Mouse (Mus musculus) left cerebral cortex, postnatal 25 days (tissue): Measurements from ENCODE around the gene Casc3. TPM values are rescaled to one million over a fixed set of nuclear protein-coding genes. Genes with fewer than 3 reads are reported as not detected.

Source experiments
- DNase-seq, 2 experiments: peaks; one replicate each; pipeline ENCODE4 v3.0.0; 2022; ENCODE audit warnings: low spot score in 2 of 2, mixed read lengths in 1 of 2
- intact Hi-C: fragments of 180-260 bp; cut with DNase I; formaldehyde crosslinking; loops from one replicate; pipeline ENCODE4 v1.15.1; 2025
- total RNA-seq, 2 experiments: library from RNA; stranded (reverse); gene quantifications; 2 replicates each; pipeline ENCODE4 v1.2.3; 2021

Gene Casc3
- 10 to 100 TPM; 53.9 to 54.7 TPM for total RNA-seq

DNA sequence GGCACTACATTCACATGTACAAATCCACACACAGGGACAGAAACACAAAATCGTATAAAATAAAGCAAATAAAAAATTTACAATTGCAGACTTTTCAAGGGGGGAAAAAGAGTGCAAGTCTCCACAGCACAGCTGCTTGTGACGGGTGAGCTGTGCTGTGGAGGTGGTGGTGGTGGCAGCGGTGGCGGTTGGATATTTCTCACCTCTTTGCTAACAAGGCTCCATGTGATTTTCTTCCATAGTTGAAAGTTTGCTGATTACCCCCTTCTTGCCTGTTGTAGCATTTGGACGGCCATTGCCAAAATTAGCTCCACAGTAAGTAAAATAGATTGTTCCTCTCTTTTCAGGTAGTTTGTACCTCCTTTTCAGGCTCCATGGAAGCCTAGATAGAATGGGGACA lies at the start of gene Casc3:
TSS of gene Casc3 (plus strand) at position 301 of the 400 bp plus-strand sequence.
- DNase-seq, result no peak
- intact Hi-C loops, result no loop called here

DNA sequence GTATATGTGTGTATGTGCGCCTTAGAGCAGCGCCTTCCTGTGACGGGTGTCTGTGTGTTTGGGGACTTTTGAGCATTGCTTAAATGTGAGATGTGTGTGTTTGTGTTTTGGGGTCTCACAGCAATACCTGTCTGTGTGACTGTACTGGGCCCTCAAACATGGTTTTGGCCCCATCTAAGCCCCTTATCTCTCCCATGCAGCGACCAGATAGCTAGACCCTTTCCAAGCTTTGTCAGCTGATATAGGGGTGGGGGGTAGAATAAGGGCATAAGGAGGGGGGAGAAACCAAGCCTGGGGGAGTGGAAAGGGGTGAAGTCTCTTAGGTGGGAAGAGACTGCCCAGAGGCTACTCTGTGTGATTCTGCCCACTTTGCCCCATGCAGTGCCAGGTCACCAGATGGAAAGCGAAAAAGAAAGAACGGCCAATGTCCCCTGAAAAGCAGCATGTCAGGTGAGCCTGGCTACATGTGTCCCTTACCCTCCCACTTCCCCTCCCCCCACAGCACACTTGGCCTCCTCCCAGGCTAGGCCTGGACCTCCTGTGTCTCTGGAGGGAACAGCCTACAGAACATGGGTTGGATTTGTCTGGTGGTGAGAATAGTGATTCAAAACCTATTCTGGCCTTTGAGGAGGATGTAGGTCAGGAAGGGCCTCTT lies 48.9 kb upstream of the Casc3 start:
- DNase-seq, result no peak
- intact Hi-C loops, result no loop called here

DNA sequence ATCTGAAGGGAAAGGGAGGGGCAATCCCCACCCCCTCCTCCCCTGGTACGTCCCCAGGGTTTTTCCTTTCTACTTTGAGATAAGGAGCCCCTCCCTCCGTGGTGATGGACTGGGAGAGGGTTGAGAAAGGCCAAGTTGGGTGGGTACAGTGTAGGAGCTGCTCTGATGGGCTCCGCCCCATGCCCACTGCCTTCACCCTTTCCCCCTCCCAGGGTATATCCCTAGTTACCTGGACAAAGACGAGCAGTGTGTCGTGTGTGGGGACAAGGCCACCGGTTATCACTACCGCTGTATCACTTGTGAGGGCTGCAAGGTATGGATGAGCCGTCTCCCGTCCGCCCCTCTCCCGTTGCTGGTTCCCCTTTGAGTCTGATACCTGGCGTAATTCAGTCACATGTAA lies 48.0 kb upstream of the Casc3 start:
- intact Hi-C loops, result no loop called here
- no peak for DNase-seq

DNA sequence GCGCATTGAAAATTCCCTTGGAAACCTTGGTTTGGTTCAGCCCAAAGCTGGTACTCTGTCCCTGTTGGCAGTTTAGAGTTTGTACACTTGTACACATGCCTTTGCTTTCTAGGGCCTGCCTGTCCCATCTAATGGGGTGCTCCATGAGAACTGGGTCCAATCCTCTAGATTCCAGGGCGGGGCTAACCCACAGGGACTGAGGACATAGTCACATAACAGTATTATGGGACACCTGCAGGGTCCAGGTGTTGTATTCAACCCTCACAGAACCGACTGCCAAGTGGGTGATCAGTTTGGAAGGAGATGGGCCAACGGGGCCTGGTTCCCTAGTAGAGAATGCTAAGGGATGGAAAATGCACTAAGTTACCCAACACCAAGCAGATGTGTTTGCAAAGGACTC lies 42.8 kb upstream of the Casc3 start:
- intact Hi-C loops, result loop anchor here (2.0 kb wide), 1 partner anchor 49 kb away; no protein-coding TSS in a partner anchor
- no peak for DNase-seq

DNA sequence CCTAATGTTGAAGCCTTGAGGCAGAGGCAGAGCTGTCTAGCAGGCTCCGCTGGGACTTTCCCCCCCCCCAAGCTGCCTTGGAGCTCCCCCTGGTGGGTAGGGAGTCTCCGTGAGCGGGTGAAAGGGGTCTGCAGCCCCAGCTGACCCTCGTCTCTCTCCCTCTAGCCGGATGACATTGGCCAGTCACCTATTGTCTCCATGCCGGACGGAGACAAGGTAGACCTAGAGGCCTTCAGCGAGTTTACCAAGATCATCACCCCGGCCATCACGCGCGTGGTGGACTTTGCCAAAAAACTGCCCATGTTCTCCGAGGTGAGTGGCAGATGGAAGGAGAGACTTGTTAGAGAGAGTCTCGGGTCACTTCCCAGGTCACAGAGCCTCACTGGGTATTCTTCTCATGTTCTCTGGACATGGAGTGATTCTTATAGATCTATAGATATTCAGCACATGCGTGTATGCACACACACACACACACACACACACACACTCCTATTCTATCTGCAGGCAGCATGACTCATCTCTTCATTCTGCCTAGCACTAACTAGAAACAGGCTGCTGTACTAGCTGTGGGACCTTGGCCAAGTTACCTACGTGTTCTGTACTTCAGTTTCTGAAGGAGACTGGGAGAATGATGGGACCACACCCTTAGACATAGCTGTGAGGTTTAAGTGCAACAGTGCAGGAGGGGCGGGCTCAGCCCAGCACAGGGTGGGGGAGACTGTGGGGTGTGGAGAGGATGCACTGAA lies 41.8 kb upstream of the Casc3 start:
- peak in 1 of 2 experiments; percentile 93 for DNase-seq
- intact Hi-C loops, result loop anchor here (2.0 kb wide), 1 partner anchor 50 kb away; no protein-coding TSS in a partner anchor

DNA sequence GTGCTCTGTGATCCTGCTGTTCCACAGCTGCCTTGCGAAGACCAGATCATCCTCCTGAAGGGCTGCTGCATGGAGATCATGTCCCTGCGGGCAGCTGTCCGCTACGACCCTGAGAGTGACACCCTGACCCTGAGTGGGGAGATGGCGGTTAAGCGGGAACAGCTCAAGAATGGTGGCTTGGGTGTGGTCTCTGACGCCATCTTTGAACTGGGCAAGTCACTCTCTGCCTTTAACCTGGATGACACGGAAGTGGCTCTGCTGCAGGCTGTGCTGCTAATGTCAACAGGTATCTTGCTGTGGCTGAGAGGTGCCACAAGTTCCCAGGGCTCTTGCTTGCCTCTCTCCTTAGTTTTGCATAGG lies 41.2 kb upstream of the Casc3 start:
- intact Hi-C loops, result loop anchor here (2.0 kb wide), 1 partner anchor 51 kb away; no protein-coding TSS in a partner anchor
- no peak for DNase-seq

DNA sequence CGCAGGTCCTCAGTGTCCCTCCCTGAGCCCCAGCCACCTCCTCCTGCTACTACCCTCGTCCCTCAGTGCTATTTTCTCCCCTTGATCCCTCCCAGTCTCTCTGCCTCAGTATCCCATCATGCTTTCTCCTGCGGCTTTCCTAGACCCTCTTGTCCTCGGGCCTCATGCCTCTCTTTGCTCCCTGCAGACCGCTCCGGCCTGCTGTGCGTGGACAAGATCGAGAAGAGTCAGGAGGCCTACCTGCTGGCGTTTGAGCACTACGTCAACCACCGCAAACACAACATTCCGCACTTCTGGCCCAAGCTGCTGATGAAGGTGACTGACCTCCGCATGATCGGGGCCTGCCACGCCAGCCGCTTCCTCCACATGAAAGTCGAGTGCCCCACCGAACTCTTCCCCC lies 40.6 kb upstream of the Casc3 start:
- intact Hi-C loops, result no loop called here
- no peak for DNase-seq

DNA sequence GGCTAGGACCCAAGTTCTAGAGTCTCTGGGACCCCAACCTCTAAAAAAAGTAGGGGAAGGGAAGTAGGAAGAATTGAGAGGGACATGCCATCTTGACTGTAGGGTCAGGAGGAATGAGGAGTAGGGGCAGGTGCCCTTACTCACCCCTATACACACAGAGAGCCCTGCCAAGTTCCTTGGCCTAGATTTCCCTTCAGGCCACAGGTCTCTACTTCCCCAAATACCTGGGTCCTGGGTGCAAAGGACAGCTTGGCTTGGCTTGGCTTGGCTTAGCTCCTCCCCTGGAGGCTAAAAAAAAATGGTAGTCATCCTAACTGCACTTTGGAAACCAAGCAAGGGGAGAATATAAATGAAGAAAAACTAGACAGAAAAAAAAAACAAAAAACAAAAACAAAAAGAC lies 40.0 kb upstream of the Casc3 start:
- intact Hi-C loops, result no loop called here
- no peak for DNase-seq

DNA sequence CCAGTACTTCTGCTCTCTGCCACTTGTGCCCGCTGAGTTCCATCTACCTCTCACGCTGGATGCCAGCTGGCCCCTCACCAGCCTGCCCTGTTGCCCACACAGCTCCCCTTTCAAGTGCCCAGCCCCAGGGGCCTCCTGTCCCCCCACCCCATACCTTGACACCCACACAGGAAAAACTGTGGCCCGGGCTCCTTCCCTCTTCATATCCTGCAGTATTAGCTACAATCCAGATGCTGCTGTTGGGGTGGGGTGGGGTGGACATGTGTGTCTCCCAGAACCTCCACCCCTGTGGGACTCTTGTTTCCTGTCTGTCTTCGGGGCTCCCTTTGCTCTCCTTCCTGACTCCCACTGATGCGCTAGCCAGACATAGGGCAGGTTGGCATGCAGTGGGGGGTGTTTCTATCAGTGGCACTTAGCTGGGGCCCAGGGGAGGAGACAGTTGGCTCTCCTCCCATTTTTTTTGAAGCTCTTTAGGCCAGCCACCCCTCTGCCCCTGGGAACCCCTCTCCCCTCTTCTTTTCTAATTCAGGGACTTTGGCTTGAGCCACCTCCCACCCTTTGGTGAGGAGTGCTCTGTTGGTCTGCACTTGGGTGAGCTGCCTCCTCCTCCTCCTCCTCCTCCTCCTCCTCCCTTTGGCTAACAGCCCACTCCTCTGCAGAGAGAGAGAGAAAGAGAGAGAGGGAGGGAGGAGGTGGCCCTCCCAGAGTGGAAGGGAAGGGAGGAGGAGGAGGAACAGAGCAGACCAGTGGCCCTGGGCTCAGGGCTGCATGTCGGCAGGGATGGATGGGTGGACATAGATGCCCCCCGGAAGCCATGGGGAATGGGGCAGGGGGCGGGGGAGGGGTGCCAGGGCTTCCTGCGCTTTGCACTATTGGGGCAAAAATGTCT lies 39.0 kb upstream of the Casc3 start:
- intact Hi-C loops, result no loop called here
- DNase-seq, result no peak

DNA sequence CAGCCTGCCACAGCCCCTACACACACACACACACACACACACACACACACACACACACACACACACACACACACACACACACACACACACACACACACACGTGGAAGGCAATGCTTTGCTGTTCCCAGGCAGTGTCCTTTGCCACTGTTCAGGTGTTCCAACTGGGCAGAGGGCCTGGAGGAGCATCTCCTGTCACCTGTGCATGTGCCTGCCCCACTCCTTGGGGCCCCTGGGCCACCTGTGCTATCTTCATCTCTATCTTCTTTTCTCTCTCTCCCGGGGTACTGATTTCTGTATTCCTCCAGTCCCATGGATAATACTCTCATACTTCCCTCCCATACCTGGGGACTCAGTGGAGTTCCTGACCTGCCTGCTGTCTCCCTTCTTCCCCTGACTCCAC lies 38.4 kb upstream of the Casc3 start:
- no peak for DNase-seq
- intact Hi-C loops, result no loop called here

DNA sequence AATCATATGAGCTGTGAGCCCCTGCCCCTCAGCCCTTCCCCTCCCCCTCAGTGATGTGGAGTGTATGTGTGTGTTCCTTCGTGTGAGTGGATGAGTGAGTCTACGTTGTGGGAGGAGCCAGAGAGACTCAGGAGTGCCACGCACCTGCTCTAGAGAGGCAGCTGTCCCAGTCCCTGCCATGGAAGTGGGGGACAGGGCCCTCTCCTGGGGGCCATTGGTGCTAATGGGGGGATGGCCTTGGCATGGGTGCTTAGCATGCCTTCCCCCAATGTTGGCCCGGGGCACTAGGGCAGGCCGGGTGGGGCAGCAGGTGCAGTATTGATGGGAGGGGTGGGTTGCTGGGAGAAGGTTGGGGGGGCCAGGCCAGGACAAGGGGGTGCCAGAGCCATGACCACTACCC lies 37.9 kb upstream of the Casc3 start:
- intact Hi-C loops, result no loop called here
- no peak for DNase-seq

DNA sequence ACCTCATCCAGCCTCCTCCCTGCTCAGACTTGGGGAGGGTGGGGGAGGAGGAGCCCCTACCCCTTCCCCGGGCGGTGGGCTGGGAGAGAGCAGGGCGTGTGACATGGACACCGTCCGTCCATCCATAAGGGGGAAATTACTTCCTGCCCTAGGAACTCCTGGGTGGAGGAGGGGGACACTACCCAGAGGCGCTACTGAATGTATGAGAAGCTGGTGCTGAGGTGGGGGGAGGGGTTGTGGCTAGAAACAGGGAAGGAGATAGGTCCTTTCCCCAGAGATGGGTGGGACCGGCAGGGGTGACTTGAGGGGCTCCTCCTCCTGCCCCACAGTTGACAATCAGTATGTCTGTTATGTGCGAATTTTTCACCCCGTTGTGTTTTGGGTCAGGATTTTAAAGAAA lies 37.4 kb upstream of the Casc3 start:
- peak in 1 of 2 experiments; percentile 71 for DNase-seq
- intact Hi-C loops, result no loop called here

DNA sequence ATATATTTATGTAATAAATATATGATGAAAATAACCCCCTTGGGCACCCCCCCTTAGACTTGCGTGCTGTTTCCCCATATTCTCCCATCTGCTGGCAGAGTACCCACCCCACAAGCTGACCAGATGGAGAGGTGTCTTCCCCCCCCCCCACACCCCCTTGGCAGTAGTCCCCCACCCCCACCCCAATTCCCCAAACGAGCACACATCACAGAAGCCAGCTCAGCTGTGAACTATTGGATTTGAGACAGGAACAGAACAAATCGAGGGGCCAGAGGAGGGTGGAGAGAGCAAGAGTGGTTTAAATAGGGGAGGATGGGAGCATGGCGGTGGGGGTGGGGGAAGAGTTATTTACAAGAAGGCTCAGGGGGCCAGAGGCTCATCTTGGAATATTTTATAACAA lies 37.0 kb upstream of the Casc3 start:
- intact Hi-C loops, result no loop called here
- no peak for DNase-seq

DNA sequence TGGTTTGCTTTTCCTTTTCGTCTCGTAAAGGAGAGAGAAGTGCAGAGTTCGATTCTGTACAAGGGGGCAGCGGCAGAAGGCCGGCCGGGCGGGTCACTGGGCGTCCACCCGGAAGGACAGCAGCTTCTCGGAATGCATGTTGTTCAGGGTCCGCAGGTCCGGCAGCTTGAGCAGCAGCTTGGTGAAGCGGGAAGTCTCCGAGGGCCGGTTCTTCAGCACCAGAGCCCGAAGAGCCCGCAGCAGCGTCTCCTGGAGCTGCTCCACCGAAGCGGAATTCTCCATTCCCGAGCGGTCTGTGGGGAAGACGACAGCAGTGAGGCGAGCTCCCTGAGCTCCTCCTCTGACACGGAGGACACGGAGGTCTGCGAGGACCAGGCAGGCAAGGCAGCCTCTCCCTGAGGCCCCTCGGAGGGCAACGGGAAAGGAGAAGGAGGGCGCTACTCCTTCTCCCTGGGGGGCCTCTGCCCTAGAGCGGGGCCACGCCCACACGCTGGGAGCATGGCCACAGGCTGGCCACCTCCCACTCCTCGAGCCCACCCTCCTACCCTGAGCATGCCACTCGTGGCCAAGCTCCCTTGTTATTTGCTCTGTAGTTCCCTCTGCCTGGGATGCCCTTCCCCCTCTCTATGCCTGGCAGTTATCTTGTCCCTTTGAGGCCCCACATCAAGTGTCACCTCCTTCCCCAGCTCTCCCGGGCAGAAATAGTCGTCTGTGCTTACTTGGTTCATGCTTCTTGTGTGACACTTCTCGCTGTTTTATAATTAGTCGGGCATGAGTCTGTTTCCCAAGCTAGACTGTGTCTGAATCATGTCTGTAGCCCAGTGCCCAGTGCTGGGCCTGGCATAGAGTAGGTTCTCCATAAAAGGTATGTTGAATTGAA lies 36.3 kb upstream of the Casc3 start:
- peak in 1 of 2 experiments; percentile 76 for DNase-seq
- intact Hi-C loops, result no loop called here

DNA sequence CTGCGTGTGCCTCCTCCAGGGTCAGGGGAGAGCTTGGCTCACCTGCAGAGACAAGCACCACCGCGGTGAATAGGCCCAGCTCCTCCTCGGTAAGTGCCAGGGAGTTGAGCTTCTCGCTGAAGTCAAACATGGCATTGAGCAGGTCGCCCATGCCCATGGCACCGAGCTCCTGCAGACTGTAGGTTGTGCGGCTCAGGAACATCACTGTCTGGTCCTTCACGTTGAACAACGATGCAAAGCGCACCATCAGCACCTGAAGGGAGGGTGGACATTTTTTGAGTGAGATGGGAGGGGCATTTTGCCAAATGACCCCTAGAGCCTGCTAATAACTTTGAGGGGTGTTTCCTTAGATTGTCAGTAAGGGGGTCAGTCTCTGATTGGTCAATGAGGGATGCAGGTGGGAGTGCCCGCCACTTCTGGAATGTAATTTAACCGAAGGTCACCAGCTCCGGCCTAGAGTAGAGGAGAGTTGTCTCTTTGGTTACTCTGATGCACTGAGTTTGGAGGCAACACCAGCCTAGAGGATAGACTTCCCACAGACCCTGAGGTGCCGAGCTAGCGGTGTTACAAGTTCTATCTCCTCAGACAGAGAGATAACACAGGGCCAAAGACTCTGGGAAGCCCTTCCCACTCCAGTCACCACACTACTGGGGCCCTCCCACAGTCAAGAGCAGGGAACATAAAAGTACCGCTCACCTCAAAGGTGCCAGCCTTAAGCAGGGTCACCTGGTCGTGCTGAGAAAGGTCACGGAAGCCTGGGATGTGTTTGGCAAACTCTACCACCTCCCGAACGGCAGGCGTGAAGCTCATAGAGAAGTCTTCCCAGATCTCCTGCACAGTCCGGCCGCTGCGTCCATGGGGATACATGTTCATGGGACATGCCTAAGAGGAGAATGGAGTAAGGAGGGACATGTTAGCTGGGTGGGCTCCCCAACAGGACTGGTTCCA lies 35.4 kb upstream of the Casc3 start:
- no peak for DNase-seq
- intact Hi-C loops, result no loop called here

DNA sequence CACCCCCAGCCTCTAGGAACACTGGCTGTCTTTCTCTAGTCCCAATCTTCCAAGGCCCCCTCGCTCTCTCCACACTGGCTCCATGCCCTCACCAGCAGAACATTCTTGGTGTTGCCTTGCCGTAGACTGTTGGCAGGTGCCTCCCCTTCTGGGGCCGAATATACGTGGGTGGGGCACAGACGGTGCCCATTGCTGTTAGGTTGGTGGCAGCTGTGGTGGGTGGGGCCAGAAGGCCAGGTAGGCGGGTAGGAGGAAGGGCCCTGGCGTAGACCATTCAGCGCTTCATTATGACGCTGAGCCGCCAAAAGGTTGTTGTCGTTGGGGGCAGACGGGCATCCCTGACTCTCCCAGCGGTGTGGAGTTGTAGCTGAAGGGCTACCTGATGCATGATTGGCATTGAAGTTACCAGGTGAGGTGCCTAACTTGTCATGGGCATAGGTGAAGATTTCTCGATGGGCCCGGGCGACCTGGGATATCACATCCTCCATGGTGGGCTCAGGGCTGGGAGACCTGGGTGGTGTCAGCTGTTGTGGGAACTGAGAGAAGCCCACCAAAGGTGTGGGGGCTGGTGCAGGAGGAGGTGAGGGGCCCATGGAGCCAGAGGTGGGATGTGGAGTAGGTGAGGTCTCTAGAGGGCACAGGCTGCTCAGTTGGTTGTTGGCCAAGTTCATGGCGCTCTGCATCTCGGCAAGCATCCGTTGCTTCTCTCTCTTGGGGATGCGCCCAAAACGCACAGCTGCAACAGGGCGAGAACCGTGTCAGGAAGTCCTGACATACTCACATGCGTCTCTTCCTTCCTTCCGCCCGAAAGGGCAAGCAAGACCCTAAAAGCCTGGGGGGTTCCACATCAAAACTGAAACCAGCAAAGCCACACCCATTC lies 34.4 kb upstream of the Casc3 start:
- intact Hi-C loops, result no loop called here
- peak in 1 of 2 experiments; percentile 87 for DNase-seq

DNA sequence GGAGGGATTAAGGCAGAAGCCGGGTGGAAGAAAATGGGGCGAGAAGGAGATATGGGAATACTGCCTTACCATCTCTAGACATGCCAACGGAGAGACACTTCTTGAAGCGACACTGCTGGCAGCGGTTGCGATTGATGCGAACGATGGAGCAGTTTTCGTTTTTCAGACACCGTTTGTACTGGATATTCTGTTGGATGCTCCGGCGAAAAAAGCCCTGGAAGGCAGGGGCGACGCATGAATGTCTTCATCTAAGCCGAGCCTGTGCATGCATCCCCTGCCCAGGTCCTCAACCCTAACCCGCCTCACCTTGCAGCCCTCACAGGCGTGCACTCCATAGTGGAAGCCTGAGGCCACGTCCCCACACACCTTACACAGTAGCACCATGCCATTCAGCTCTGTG lies 33.6 kb upstream of the Casc3 start:
- peak in 1 of 2 experiments; percentile 38 for DNase-seq
- intact Hi-C loops, result no loop called here
